In the genomic region with DNA sequence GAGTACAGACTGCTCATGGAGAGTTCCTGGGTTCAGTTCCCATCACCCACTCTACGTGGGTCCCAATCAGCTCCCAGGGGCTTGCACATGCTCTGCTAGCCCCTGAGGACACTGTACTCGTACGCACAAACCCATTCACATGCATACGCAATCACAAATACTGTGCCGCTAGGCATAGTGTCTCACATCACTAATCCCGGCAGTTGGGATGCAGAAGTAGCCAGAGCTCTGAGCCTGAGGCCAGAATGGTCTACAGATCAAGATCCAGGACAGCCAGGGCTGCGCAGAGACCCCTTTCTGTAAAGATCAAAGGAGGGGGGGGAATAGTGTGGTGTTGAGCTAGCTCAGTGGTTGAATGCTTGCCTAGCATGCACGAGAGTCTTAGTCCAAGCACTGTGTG, we compare ENCODE assay signal across 15 mouse cellular contexts.
"Had no signal": no experiment of that assay in that cellular context is flagged by ENCODE, and none has a peak within 500 bp of the region (broad histone marks: within the 10 kb centered on the region; RNA-seq: fewer than 3 reads in every experiment).

No protein-coding gene starts in this region.

- DNase-seq: kidney, adult 11 months; kidney, adult 9 months; kidney, postnatal 36 days; layer of hippocampus, adult 9-11 months; layer of hippocampus, postnatal 36 days; midbrain, embryonic 14.5 days; right cerebral cortex, adult 18-20 months; thymus, postnatal 4 days had no signal

- H3K27ac ChIP-seq: kidney, postnatal 0 days; limb, embryonic 12.5 days; lung, embryonic 15.5 days; midbrain, embryonic 10.5 days; neural tube, embryonic 15.5 days; stomach, postnatal 0 days had no signal

- H3K27me3 ChIP-seq: limb, embryonic 12.5 days; lung, embryonic 15.5 days; neural tube, embryonic 15.5 days had no signal

- H3K4me2 ChIP-seq: limb, embryonic 12.5 days; lung, embryonic 15.5 days; neural tube, embryonic 15.5 days had no signal

- H3K4me3 ChIP-seq: limb, embryonic 12.5 days; lung, embryonic 15.5 days; midbrain, embryonic 10.5 days; myocyte; neural tube, embryonic 15.5 days had no signal

- H3K9me3 ChIP-seq: limb, embryonic 12.5 days; lung, embryonic 15.5 days; midbrain, embryonic 10.5 days; neural tube, embryonic 15.5 days had no signal

- H3K9ac ChIP-seq: limb, embryonic 12.5 days; lung, embryonic 15.5 days; neural tube, embryonic 15.5 days had no signal

- H3K36me3 ChIP-seq: limb, embryonic 12.5 days; lung, embryonic 15.5 days; midbrain, embryonic 10.5 days; neural tube, embryonic 15.5 days had no signal
